Mouse (Mus musculus): ENCODE measurements at regions not wholly inside any gene's neighbourhood (a gene's known extent, or its start where the extent isn't known, plus 50 kb on each side); places are given as distances from the start of the nearest gene placed in this dataset.
"Not testable (repeated sequence)": the region's sequence is repeated elsewhere in the genome, so short reads cannot be mapped to it uniquely, and the experiment has no call there.

GRCm38 (mm10) chr7:52732161-52732560 is 716.6 kb upstream of the 1700015G11Rik start:
- not testable (repeated sequence) for H3K36me3 ChIP-seq (ENCODE audit: control insufficient read depth, insufficient read depth, low read length); DNase-seq; H3K27ac ChIP-seq (ENCODE audit: insufficient read depth, low read depth, low read length); H3K27me3 ChIP-seq (replicated peaks; ENCODE audit: control insufficient read depth, insufficient read depth, low read length); H3K4me1 ChIP-seq (ENCODE audit: control insufficient read depth, insufficient read depth, low read length); H3K4me3 ChIP-seq (ENCODE audit: insufficient read depth, low read depth, low read length)
- 60% methylated on average over 1 of the region's 1 CpGs for WGBS

GRCm38 (mm10) chr7:52726236-52726905 is 710.8 kb upstream of the 1700015G11Rik start:
- no peak for DNase-seq
- no peaks in the 10 kb centered on the region for H3K4me1 ChIP-seq (ENCODE audit: control insufficient read depth, insufficient read depth, low read length)
- H3K4me3 ChIP-seq (ENCODE audit: insufficient read depth, low read depth, low read length), result no peak overlapping the region
- no peak for TF ChIP-seq POLR2A (IDR thresholded peaks at IDR 0.05; ENCODE audit: low read depth, low read length)
- no peak for TF ChIP-seq CTCF (conservative IDR thresholded peaks at IDR 0.05; ENCODE audit: insufficient read depth, insufficient read length, low read depth, low read length)
- 78% methylated on average over 2 of the region's 2 CpGs for WGBS
- H3K27me3 ChIP-seq (replicated peaks; ENCODE audit: control insufficient read depth, insufficient read depth, low read length), result no peaks in the 10 kb centered on the region
- H3K27ac ChIP-seq (ENCODE audit: insufficient read depth, low read depth, low read length), result no peak overlapping the region
- H3K36me3 ChIP-seq (ENCODE audit: control insufficient read depth, insufficient read depth, low read length), result no peaks in the 10 kb centered on the region

DNA sequence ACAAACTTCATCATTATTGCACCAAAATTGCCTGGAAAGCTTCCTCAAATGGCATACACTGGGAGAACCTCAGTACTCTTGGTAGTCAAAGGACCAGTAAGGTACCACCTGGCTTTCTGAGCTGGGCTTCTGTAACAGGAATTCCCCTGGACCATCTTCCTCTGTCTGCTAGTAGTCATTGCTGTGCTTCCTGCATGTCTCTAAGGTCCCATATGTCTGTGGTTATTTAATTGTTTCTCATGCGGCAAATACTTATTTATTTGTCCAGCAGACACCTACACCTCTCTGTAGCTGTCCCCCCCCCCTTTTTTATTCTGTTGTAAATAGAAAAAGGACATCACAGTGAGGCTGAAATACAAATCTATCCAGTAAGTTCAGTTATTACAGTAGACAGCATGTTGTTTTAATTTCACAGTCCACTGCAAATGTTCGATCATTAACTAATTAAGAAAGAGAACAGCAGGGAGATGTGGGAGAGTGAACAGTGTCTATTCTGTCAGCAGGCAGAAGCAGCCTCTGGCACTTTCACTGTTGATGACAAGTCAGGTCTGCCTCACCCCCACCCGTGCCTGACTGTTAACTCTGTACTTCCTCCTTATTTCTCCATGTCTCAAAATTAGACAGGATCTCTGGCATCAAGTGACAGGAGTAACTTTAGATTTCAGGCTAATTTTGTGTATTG is 687.1 kb upstream of the 1700015G11Rik start:
- H3K27ac ChIP-seq (ENCODE audit: insufficient read depth, low read depth, low read length), result no peak overlapping the region
- H3K27me3 ChIP-seq (replicated peaks; ENCODE audit: control insufficient read depth, insufficient read depth, low read length), result no peaks in the 10 kb centered on the region
- TF ChIP-seq CTCF (conservative IDR thresholded peaks at IDR 0.05; ENCODE audit: insufficient read depth, insufficient read length, low read depth, low read length) (no peak), POLR2A (IDR thresholded peaks at IDR 0.05; ENCODE audit: low read depth, low read length) (no peak)
- H3K4me1 ChIP-seq (ENCODE audit: control insufficient read depth, insufficient read depth, low read length), result no peaks in the 10 kb centered on the region
- H3K36me3 ChIP-seq (ENCODE audit: control insufficient read depth, insufficient read depth, low read length), result no peaks in the 10 kb centered on the region
- WGBS, result 34% methylated on average over 3 of the region's 3 CpGs
- peak; percentile 4 for DNase-seq
- H3K4me3 ChIP-seq (ENCODE audit: insufficient read depth, low read depth, low read length), result no peak overlapping the region

GRCm38 (mm10) chr7:52668341-52668740 is 652.8 kb upstream of the 1700015G11Rik start:
- H3K36me3 ChIP-seq (ENCODE audit: control insufficient read depth, insufficient read depth, low read length), result no peaks in the 10 kb centered on the region
- H3K4me1 ChIP-seq (ENCODE audit: control insufficient read depth, insufficient read depth, low read length), result no peaks in the 10 kb centered on the region
- no peak for TF ChIP-seq CTCF (conservative IDR thresholded peaks at IDR 0.05; ENCODE audit: insufficient read depth, insufficient read length, low read depth, low read length)
- no peak for DNase-seq
- H3K4me3 ChIP-seq (ENCODE audit: insufficient read depth, low read depth, low read length), result no peak overlapping the region
- H3K27me3 ChIP-seq (replicated peaks; ENCODE audit: control insufficient read depth, insufficient read depth, low read length), result no peaks in the 10 kb centered on the region
- WGBS, result 68% methylated on average over 1 of the region's 1 CpGs
- no peak overlapping the region for H3K27ac ChIP-seq (ENCODE audit: insufficient read depth, low read depth, low read length)

All from kidney, adult 2 months (tissue).